Mouse (Mus musculus) embryo, embryonic 11 days (tissue): Measurements from ENCODE around the gene Arl15.

Experiments
- DNase-seq: peaks from one replicate; pipeline ENCODE4 v3.0.0-alpha.2; 2015

Gene Arl15

DNA sequence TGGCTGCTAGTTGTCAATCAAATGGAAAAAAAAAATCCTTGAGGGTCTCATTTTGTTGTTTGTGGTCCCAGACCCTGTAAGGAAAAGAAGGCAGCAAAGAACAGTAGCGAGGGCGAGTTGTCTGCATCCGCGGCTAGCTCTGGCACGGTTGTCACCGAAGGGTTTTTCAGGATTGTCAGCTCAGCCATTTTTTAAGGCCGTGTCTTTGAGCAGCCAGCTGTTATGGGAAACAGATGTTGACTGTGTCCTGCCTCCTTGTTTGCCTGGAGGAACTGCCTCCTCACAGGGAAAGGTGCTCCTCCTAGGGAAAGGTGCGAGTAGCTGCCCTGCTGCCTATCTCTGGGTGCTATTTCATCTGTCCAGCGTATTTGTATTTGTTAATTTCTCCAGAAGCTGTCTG, 144.3 kb downstream of the Arl15 start:
- DNase-seq, result no peak

DNA sequence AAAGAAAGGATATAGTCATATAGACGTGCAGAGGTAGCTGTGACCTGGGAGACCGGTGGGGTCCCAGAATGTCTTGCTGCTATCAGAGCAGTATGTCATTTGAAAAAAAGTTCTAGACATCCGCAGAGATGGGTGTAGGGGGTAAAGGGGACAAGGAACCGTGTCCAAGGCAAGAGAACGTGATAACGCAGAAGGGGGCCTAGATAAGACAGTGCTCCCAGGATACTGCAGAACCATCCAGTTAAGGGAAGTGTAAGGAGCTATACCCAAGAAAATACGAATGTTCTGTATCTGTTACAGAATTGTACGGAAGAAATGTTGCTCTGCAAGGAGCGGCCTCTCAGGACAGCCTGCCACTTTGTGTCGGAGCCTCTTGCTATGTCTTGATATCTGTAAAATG, 144.8 kb downstream of the Arl15 start:
- no peak for DNase-seq

DNA sequence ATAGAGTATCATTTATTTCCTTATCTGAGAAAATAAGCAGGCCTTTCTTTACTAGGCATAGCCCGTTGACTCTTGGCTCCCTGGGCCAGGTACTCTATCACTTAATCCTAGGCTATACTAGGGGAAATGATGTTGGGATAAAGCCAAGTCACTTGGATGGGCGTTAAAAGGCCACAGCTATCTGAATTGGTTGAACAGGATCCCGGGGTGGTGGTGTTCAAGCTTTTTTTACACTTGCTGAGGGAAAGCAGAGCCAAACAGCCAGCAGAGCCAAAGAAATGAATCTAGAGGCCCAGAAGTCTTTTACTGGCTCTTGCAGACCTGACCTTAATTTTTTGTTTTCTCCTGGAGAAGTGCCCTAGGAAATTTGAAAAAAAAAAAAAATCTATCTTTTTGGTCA, 145.4 kb downstream of the Arl15 start:
- no peak for DNase-seq

DNA sequence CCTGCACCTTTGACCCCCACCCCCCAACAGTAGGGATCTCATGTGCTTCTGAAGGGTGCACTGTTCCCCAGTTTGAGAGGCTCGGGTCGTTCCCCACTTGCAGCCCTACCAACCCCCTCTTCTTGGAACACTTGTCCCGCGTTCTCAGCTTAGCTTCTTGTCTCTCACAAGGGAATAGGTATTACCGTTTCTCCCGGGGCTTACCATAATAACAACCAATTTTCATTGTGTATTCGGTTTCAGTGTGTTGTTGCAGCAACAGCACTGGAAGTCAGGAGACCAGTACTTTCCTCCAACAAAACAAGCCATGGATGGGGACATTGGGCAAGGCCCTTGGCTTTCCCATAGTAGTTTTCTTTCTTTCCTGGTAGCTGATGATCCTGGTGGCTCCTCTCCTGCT, 145.8 kb downstream of the Arl15 start:
- no peak for DNase-seq

DNA sequence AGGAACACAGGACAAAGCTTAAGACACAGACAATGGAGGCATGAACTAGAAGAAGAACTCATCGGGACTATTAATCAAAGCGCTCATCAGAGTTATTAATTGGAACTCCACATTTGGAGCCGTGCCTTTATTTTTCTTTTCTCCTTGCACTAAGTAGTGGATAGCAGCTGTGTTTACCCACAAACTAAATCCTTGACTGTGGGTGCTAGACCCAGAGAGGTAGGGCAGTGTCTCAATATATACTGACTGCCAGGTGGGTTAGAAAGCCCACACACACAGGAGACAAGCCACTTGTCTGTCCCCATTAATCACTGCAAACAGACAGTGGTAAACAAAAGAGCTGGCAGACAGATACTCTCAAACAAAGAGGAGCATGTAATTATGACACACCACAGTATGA, 147.6 kb downstream of the Arl15 start:
- no peak for DNase-seq

DNA sequence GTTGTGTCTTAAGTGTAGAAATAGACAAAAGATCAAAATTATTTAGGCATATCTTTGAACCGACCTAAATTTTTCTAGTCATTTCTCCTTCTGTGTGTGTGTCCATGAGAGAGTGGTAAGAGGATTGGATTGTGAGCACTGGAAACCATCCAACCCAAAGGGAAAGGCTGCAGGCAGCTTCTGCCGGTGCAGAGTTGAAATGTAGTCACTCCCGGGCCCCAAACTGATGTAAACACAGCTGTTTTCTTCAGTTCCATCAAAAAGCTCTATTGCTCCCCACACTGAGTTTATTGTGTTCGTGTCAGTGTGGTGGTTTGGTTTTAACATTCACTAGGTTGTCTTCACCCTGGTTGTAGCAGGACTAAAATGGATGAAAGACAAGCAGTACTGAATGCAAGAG, 153.2 kb downstream of the Arl15 start:
- DNase-seq, result no peak

DNA sequence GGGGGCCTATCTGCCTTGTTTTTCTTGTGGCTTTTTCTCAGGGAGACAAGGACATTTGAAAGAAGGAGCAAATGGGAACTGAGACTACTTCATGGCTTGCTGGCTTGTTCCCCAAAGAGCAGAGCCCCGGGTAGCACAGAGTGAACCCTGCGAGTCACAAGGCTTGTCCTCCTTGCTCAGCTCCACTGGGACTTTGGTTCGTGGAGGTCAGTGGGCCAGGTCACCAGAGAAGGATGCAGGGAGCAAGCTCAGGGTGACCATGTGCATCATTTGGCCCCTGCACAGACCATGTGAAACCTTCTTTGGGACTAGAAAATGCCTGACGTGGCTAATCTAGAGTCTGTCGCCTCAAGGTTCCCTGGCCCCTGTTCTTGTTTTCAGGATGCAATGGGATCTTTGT, 155.4 kb downstream of the Arl15 start:
- DNase-seq, result no peak

DNA sequence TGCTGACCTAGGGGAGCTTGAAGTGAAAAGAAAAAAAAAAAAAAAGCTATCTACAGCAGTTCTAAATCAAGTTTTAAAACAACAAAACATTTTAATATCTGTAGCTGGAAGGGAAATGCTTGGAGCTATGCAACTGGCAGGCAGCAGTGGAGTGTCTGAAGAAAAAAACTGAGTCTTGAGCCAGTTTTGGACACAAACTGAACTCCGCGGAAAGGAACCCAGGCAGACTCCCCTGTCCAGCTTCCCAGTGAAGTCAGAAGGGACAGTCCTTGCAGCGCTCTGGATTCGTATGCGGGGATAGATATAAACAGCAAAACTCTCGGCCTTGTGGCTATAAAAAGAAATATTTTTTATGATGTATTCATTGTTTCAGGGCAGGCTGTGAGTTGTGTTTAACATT, 155.8 kb downstream of the Arl15 start:
- no peak for DNase-seq

DNA sequence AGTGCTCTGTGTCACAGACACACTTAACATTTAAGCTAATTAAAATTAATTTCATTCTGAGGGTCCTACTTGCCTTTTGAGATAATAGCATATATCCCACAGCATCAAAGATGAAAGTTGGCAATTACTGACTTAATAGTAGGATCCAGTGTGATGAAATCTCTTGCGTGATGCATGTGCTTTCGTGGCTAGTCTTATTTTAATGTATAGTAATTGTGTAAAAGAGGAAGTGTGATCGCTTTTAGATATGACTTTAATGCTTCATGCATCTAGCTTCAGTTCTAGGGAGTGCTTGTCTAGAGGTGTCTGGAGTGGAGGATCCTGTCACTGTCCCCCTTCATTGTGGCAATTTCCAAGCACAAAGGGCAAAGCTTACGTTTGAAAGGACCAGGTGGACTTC, 163.1 kb downstream of the Arl15 start:
- DNase-seq, result no peak

DNA sequence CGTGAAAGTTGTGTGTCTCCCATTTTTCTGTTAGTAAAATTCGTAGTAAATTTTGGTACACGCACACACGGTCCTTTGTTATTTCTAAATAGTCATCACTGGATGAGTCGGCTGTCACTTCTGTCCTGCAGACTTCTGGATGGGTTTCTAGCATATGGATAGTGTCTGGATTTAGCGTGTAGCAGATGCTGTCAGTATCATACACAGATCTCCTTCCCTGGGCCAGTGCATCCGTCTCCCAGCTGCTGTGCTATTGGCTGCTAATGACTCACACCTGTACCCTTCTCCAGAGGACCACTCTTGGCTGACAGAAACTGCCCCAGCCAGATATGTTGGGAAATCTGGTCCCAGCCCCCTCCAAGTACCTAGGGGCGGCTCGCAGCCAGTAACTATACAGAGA, 170.6 kb downstream of the Arl15 start:
- DNase-seq, result no peak

DNA sequence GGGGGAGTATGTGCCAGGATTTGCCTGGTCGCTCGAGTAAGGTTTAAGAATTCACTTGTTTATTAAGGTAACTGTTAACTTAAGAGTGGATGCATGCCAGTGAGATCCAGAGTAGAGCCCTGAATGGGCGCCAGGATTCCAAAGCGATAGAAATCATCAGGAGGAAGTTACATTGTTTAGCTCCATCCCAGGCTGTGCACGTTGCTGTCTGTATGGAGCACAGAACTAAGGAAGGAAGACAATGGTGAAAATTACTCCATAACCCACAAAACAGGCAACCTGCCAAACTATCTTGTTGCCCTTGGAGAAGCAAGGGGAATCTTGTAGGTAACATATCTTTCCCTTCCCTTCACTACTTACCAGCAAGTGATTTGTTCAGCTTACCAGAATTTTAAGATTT, 176.4 kb downstream of the Arl15 start:
- DNase-seq, result no peak

DNA sequence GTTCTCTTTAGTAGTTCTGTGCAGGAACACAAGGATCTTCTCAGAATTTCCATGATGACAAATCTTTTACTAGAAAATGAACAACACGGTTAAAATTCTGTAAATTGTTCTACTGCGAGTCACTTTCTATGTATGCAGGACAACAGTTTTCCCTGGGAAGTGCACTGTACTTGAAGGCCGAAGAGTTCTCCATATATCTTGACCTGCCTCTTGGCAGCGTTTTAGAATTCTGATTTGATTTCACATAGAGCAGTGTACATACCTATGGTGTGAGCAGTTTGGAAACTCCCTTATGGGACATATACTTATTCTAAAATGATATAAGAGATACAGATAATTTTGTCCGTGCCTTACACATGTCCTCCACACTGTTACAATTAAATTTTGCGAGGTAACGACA, 178.1 kb downstream of the Arl15 start:
- no peak for DNase-seq

DNA sequence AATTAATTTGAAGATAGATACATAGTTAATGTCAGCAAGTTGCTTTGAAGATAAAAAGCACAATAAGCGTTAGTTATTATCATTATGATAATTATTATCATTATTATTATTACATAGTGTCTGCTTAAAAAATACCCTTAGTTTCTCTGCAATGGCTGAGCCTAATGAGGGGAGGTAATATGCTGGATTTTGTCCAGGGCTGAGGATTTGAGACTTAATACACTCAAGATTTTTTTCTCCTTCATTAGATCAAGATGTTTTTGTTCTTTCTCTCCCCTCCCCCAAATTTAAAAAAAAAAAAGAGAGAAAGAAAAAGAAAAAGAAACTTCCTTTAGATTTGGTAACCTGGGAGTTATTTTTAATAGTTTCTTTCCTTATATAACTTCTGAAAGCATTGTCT, 180.6 kb downstream of the Arl15 start:
- DNase-seq, result no peak

DNA sequence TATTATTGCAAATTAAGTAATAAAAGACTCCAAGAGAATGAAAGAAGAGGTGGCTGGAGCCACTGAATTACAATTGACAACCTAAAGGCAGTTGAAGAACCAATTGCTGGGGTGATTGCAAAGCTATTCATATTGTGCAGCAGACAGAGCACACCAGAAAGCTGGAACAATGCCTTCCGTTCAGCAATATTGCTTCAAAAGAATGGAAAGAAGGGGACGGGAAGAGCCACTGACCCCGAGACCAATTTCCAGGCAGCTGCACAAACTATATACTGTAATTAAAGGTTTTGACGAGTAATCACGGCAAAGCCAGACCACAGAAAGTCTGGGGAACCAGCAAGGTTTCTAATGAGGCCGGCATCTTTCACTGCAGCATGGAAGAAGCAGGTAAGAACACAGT, 181.4 kb downstream of the Arl15 start:
- peak; percentile 54 for DNase-seq

DNA sequence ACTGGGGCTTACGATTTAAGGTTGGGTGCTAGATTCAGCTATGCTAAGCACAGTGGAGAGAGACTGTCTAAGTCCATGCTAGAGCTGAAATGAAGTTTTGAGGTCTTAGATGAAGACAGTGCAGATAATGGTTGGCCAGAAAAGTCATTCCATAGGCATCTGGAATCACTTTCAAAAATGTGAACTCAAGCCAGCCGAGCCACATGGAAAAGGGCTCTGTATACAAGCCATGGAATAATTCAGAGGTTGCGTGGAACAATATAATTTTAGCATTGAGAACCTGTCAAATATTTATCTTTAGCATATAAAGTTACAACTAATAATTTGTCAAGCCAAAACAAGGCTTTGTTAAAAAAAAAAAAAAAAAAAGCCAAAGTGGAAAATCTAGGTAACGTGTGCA, 182.6 kb downstream of the Arl15 start:
- no peak for DNase-seq

DNA sequence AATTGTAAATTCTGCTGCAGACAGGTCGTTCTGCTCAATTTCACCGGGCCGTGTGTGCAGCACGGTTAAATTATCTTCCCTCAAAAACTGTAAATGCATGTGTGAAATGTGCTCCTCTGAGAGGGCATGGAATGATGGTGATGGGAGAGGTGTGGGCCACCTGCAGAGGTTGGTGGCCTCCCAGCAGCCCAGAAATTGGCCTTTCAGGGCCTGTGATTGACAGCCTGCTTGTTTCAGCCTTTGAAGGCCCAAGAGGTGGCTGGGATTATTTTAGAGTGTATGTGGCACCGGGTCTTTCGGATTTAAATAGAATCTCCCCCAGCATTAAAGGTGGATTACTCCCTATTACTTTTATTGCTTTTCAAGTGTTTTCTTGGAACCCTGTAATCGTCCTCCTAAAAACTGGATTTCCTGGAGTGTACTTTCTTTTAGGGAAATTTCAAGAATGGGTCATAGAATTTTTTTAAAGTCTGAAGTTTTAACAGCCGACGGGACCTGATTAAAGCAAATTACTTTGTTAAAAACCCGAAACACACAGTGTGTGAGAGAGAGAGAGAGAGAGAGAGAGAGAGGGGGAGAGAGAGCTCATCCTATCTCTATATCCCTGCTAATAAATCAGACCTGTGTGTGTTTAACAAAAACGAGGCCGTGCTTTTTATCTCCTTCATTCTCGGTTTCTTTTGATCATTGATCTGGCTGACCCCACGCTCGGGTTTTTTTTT, 186.6 kb downstream of the Arl15 start:
- DNase-seq, result peak; percentile 44

DNA sequence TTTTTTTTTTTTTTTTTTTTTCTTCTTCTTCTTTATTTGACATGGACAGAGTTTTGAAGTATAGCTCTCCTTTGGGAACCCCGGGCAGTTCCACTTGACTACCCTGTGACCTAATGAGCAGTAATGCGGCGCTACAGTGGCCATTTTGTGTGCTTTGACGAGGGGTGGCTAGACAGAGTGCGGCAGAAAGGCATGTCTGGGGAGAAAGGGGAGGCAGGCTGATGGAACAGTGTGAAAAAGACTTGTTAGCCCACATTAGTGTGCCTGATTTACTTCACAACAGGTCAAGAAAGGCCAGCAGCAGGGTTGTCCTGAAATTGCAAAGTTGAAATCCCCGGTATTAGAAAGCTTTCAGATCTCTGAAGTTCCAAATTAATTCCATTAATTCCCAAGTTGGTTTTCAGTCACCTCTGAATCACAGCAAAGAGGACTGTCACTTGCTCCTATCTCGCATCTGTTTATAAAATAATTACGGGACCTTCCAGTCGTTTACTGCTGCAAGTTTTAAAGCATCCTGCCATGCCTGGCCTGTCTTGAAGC, 187.2 kb downstream of the Arl15 start:
- peak; percentile 77 for DNase-seq

DNA sequence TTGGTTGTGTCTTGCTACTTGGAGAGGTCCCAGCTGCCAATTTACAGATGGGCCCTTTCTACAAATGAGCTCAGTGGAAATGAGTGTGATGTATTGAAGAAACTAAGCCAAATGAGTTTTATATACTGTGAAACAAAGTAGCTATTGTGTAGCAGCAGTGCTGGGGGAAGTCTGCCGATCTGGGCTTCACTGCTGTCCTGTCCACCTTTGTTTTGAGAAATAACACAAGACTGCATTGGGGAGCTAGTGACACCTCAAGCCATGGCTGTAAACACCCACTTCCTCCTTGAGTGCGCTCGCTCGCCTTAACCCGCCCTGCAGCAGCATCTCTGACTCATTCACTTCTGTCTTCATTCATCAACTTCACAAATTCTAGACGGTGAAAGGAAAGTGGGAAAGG, 189.3 kb downstream of the Arl15 start:
- peak; percentile 39 for DNase-seq

DNA sequence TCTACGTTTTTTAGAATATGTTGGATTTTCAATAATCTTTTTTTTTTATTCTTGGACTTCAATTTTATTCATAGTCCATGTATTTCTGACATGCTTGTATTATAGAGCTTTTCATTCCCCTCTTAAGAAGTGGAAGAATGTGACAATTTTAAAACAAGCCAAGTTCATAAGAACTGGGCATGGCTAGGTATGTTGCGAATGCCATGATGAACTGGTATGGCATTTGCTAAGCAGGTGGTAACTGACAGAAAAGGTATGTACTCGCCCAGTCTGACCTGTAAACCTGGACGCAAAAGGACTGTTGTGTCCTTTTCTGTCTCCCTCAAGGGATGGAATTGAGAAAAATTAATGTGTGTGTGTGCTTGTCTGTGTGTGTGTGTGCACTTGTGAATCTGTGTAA, 190.2 kb downstream of the Arl15 start:
- DNase-seq, result no peak

DNA sequence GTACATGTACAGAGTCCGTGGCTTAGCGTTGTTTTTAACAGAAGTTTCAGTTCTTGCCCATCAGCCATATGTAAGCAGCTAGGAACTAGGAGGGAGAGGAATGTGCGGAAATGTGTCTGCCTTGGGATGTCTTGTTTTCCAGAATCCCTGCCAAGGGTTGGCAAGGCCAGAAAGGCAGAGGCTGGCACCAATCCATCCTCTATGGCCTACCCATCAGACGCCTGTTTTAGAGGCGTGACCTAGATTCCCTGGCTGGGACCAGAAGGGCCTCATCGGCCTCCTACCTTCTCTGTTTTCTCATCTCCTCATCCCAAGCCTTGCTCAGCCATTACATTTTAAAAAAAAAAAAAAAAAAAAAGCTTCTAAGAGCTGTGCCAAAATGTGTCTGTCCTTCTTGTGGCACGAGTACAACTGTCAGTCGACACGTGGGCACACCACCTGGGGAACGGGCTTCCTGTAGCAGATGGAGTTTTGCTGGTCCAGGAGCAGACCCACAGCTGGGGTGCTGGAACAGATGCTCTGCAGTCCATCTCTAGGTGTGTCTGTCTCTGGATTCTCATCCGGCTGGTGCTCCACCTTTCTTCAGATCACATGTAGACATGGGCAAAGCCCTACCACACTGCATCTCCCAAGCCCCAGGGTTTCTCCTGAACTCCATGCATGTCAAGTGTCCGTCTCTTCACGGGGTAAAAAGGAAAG, 192.7 kb downstream of the Arl15 start:
- no peak for DNase-seq

DNA sequence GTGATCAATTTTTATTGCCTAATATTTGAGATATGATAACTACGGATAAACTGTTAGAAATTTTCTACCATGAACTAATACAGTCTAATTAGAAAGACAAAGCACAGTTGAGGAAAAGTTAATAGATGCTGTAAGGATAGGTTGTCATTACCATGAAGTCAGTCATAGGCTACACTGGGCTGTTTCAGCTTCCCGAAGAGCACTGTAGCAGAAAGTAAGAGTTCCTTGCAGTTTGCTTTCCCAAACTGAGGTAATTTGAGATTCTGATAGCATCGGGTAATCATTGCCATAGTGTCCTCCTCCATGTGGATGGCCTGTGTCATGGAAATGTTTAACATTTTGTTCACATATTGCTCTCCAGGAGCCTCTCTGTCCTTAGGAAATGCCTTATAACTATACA, 195.9 kb downstream of the Arl15 start:
- DNase-seq, result no peak

DNA sequence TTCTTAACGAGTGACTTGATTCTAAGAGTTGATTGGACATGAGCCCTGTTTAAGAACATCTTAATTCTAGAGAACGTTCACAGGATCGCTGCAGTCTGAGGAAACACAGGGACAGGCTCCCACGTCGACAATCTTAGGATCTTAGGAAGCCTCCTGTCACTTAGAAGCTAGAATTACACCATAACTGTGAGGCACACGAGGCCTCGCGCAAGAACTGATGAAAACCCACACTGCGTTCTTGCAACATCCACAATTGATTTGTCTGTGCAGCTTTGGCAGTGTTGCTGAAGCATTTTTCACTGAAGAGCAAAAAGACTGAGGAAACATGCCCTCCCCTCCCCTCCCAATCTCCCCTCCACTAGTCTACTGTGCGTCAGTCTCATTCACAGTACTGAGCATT, 196.4 kb downstream of the Arl15 start:
- no peak for DNase-seq

DNA sequence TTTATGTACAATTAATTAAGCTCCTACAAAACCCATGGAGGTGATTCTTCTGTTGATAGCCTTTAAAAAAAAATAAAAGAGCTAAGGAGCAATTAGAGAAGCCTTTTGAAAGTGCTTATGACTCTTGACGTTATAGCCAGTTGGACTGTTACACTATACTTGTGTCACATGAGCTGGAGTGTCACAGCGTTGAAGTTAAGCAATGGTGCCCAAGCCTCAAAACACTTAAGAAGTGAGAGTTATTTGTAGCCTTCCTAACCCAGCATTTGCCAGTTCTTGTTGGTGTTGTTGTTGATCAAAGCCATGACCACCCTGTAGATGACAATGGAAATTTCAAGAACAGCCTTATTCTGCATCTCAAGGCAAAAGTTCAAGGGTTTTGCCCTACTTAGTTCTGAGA, 198.8 kb downstream of the Arl15 start:
- no peak for DNase-seq

DNA sequence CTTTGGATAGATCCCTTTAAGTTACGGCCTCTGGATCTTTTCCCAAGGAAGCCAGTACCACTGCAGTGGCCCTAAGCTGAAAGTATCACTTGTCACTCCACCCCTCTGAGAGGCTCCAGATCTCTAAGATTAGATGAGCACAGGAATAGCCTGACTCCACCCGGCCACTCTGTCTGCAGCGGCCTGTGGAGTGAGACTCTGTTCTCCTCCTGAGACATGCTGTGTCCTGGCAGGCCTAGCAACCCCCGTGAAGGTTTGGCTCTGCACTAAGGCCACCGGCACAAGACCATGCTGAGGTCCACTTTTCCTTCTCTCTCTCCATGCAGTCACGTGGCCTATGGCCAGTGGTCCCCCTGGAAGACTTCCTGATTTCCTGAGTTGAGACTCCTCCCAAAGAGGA, 200.3 kb downstream of the Arl15 start:
- DNase-seq, result no peak
